Mouse (Mus musculus) brain, embryonic 14.5 days (tissue): ENCODE data around the gene Snap47.

Experiments used
- CTCF ChIP-seq: fragments of 200-500 bp; IDR thresholded peaks from 2 replicates; pipeline ENCODE4 v1.5.1; 2012; ENCODE audit warnings: inconsistent platforms, mild to moderate bottlenecking, moderate library complexity, borderline replicate concordance; ENCODE audit not compliant: insufficient read depth, insufficient read length; ENCODE audit errors: extremely low read depth
- POLR2A ChIP-seq: fragments of 200-500 bp; IDR thresholded peaks from 2 replicates; pipeline ENCODE4 v1.6.1; 2012; ENCODE audit warnings: mild to moderate bottlenecking, inconsistent platforms, borderline replicate concordance; ENCODE audit not compliant: poor library complexity, insufficient read depth, insufficient read length, severe bottlenecking; ENCODE audit errors: extremely low read depth

GRCm38 (mm10) chr11:59364007-59364406 is 87.0 kb downstream of the Snap47 start:
- TF ChIP-seq CTCF, result no peak
- no peak for TF ChIP-seq POLR2A
